Mouse (Mus musculus) forebrain, embryonic 10.5 days (tissue): ENCODE results near the gene 1700001O22Rik. TPM values are rescaled to one million over a fixed set of nuclear protein-coding genes. Genes with fewer than 3 reads are reported as not detected.

ENCODE experiments used
- DNase-seq: peaks from one replicate; pipeline ENCODE4 v3.0.0-alpha.2; 2017; ENCODE audit warnings: low spot score; ENCODE audit errors: extremely low spot score
- H3K27ac ChIP-seq: fragments of 300-500 bp; sonication (generic); 2 replicates; pipeline ENCODE4 v1.5.1; 2016; ENCODE audit warnings: mild to moderate bottlenecking
- H3K27me3 ChIP-seq: fragments of 300-500 bp; sonication (generic); 2 replicates; pipeline ENCODE4 v1.6.1; 2016; ENCODE audit warnings: mild to moderate bottlenecking; ENCODE audit not compliant: poor library complexity, severe bottlenecking
- H3K36me3 ChIP-seq: fragments of 300-500 bp; sonication (generic); replicated peaks from 2 replicates; pipeline ENCODE4 v1.6.1; 2016; ENCODE audit warnings: mild to moderate bottlenecking, moderate library complexity
- H3K4me1 ChIP-seq: fragments of 300-500 bp; sonication (generic); 2 replicates; pipeline ENCODE4 v1.6.1; 2016
- H3K4me3 ChIP-seq: fragments of 300-500 bp; sonication (generic); 2 replicates; pipeline ENCODE4 v1.5.1; 2016; ENCODE audit warnings: mild to moderate bottlenecking, moderate library complexity
- H3K9me3 ChIP-seq: fragments of 300-500 bp; sonication (generic); 2 replicates; pipeline ENCODE4 v1.6.1; 2016; ENCODE audit warnings: mild to moderate bottlenecking, moderate library complexity
- WGBS: fragments of 180-500 bp; shearing (Covaris S2); methylation state at CpG from one replicate; pipeline ENCODE4 v1.1.7; 2016; 5-methylcytosine and 5-hydroxymethylcytosine counted together
- polyA plus RNA-seq: library from polyadenylated mRNA; unstranded; fragments of >200 nt; fragmentation: Nextera tagmentation; extraction: Ambion mirVana; gene quantifications from 2 replicates; pipeline ENCODE4 v1.2.1, GENCODE M21; 2016

Gene 1700001O22Rik
- polyA plus RNA-seq, 1 experiment from 2014 or later: 3.3 TPM

GRCm38 (mm10) chr2:30784078-30784994 lies 19.1 kb downstream of the 1700001O22Rik start:
- no peaks in the 10 kb centered on the region for H3K9me3 ChIP-seq
- H3K27ac ChIP-seq: peak overlapping the region; percentile 90
- 8% methylated on average over 40 of the region's 40 CpGs for WGBS
- H3K36me3 ChIP-seq: no peaks in the 10 kb centered on the region
- peaks cover 76% of the 10 kb centered on the region for H3K4me1 ChIP-seq
- H3K4me3 ChIP-seq: peak overlapping the region; percentile 44
- no peaks in the 10 kb centered on the region for H3K27me3 ChIP-seq
- DNase-seq: peak; percentile 64

GRCm38 (mm10) chr2:30783346-30783745 lies 20.1 kb downstream of the 1700001O22Rik start:
- no peaks in the 10 kb centered on the region for H3K9me3 ChIP-seq
- DNase-seq: peak; percentile 82
- no peaks in the 10 kb centered on the region for H3K27me3 ChIP-seq
- peak overlapping the region; percentile 90 for H3K27ac ChIP-seq
- H3K4me1 ChIP-seq: peaks cover 84% of the 10 kb centered on the region
- under 1% methylated on average over 13 of the region's 13 CpGs for WGBS
- no peaks in the 10 kb centered on the region for H3K36me3 ChIP-seq
- peak overlapping the region; percentile 37 for H3K4me3 ChIP-seq

GRCm38 (mm10) chr2:30782312-30783290 lies 20.9 kb downstream of the 1700001O22Rik start:
- Histone ChIP-seq H3K4me3 (peak overlapping the region; percentile 37), H3K9me3 (no peaks in the 10 kb centered on the region), H3K27me3 (no peaks in the 10 kb centered on the region), H3K36me3 (no peaks in the 10 kb centered on the region), H3K27ac (peak overlapping the region; percentile 90), H3K4me1 (peaks cover 90% of the 10 kb centered on the region)
- DNase-seq: no peak
- 78% methylated on average over 8 of the region's 8 CpGs for WGBS

GRCm38 (mm10) chr2:30779241-30779640 lies 24.2 kb downstream of the 1700001O22Rik start:
- H3K27me3 ChIP-seq: no peaks in the 10 kb centered on the region
- 5% methylated on average over 5 of the region's 5 CpGs for WGBS
- no peaks in the 10 kb centered on the region for H3K36me3 ChIP-seq
- H3K4me3 ChIP-seq: peak overlapping the region; percentile 24; the same call in 1 of the 2 replicates
- H3K27ac ChIP-seq: peak overlapping the region; percentile 81
- H3K4me1 ChIP-seq: peaks cover 76% of the 10 kb centered on the region
- peak; percentile 76 for DNase-seq
- no peaks in the 10 kb centered on the region for H3K9me3 ChIP-seq

GRCm38 (mm10) chr2:30778235-30778634 lies 25.2 kb downstream of the 1700001O22Rik start:
- no peak for DNase-seq
- no peaks in the 10 kb centered on the region for H3K27me3 ChIP-seq
- H3K4me3 ChIP-seq: no peak overlapping the region
- WGBS: 59% methylated on average over 4 of the region's 4 CpGs
- no peaks in the 10 kb centered on the region for H3K9me3 ChIP-seq
- H3K27ac ChIP-seq: peak overlapping the region; percentile 81
- H3K36me3 ChIP-seq: no peaks in the 10 kb centered on the region
- peaks cover 76% of the 10 kb centered on the region for H3K4me1 ChIP-seq

GRCm38 (mm10) chr2:30777266-30777665 lies 26.2 kb downstream of the 1700001O22Rik start:
- Histone ChIP-seq H3K4me3 (no peak overlapping the region), H3K27me3 (no peaks in the 10 kb centered on the region), H3K4me1 (peaks cover 79% of the 10 kb centered on the region), H3K27ac (peak overlapping the region; percentile 81), H3K36me3 (no peaks in the 10 kb centered on the region), H3K9me3 (no peaks in the 10 kb centered on the region)
- no peak for DNase-seq
- 86% methylated on average over 3 of the region's 3 CpGs for WGBS

GRCm38 (mm10) chr2:30775955-30776354 lies 27.5 kb downstream of the 1700001O22Rik start:
- Histone ChIP-seq H3K36me3 (no peaks in the 10 kb centered on the region), H3K4me3 (no peak overlapping the region), H3K9me3 (no peaks in the 10 kb centered on the region), H3K27ac (peak overlapping the region; percentile 81; the same call in 1 of the 2 replicates), H3K27me3 (no peaks in the 10 kb centered on the region), H3K4me1 (peaks cover 86% of the 10 kb centered on the region)
- no peak for DNase-seq
- 58% methylated on average over 3 of the region's 3 CpGs for WGBS

GRCm38 (mm10) chr2:30773313-30774005 lies 30.0 kb downstream of the 1700001O22Rik start:
- Histone ChIP-seq H3K27ac (peak overlapping the region; percentile 91), H3K27me3 (0 out of 2 replicates have a peak, but pooled peaks cover 3% of the 10 kb centered on the region), H3K4me1 (peaks cover 85% of the 10 kb centered on the region), H3K36me3 (no peaks in the 10 kb centered on the region), H3K9me3 (no peaks in the 10 kb centered on the region), H3K4me3 (0 out of 2 replicates have a peak overlapping the region, but pooled peaks have one; percentile 61)
- DNase-seq: no peak
- WGBS: 86% methylated on average over 8 of the region's 8 CpGs

- Histone ChIP-seq H3K4me1 (peaks cover 85% of the 10 kb centered on the region), H3K36me3 (no peaks in the 10 kb centered on the region), H3K27me3 (0 out of 2 replicates have a peak, but pooled peaks cover 3% of the 10 kb centered on the region), H3K4me3 (peak overlapping the region; percentile 61), H3K9me3 (no peaks in the 10 kb centered on the region), H3K27ac (peak overlapping the region; percentile 91)
- 45% methylated on average over 15 of the region's 15 CpGs for WGBS
- peak; percentile 42 for DNase-seq
Observed at GRCm38 (mm10) chr2:30772581-30773312, 30.7 kb downstream of the 1700001O22Rik start.

- Histone ChIP-seq H3K27me3 (0 out of 2 replicates have a peak, but pooled peaks cover 3% of the 10 kb centered on the region), H3K9me3 (no peaks in the 10 kb centered on the region), H3K4me3 (peak overlapping the region; percentile 61), H3K27ac (peak overlapping the region; percentile 91), H3K4me1 (peaks cover 83% of the 10 kb centered on the region), H3K36me3 (no peaks in the 10 kb centered on the region)
- WGBS: 5% methylated on average over 19 of the region's 19 CpGs
- DNase-seq: peak; percentile 51
Observed at GRCm38 (mm10) chr2:30771806-30772460, 31.5 kb downstream of the 1700001O22Rik start.

- H3K9me3 ChIP-seq: no peaks in the 10 kb centered on the region
- under 1% methylated on average over 51 of the region's 51 CpGs for WGBS
- peak; percentile 47 for DNase-seq
- 0 out of 2 replicates have a peak, but pooled peaks cover 3% of the 10 kb centered on the region for H3K27me3 ChIP-seq
- no peaks in the 10 kb centered on the region for H3K36me3 ChIP-seq
- H3K27ac ChIP-seq: peak overlapping the region; percentile 91
- H3K4me3 ChIP-seq: peak overlapping the region; percentile 61
- H3K4me1 ChIP-seq: peaks cover 79% of the 10 kb centered on the region
Observed at GRCm38 (mm10) chr2:30771368-30771805, 32.1 kb downstream of the 1700001O22Rik start.
